Mouse (Mus musculus): ENCODE measurements around the gene Dennd2d. TPM values are rescaled to one million over a fixed set of nuclear protein-coding genes. Genes with fewer than 3 reads are reported as not detected.

The Dennd2d gene
- polyA plus RNA-seq, 1 experiment, result 4.9 TPM

DNA sequence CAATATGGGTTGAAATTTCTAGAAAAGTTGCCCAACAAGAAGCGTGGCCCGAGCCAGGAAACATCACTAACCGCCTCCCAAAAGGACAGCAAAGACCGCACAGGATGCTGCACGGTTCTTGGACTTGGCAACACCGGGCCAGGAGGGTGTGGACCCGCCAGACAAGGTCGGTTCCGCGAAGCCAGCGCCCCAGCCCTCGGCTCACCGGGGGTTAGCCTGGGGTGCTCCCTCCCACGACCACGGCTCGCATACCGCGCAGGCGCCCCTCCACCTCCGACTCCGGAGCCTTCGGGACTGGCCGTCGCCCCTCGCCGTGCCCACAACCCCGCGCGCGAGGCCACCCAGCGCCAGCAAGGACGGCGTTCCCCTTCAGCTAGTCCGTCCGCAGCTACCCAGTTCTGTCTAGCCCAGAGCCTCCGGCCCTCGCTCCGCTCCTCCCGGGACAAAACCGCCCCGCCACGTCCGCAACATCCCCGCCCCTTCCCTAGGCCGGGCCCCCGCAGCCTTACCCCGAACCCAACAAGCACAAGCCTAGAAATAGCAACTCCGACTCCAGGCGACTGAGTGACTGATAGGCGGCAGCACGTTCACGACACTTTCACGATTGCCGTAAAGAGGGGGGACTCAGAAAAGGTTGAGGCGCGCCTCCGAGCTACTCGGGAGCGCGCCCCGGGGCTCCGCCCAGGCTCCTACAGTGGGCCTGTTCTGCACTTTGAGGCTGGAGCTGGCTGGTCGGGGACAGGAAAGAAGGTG is 65.1 kb downstream of the Dennd2d start, which contains the start of the genes Dram2 and Cept1:
Dram2 (plus strand) TSS at position 628 of the 753 bp plus-strand sequence.
Cept1 (minus strand) TSS at position 632 of the 753 bp plus-strand sequence.
- peak within 1 kb of the TSS; percentile 76 for H3K4me3 ChIP-seq
- H3ac ChIP-seq (ENCODE audit: control insufficient read depth, insufficient read length), result peak within 1 kb of the TSS; percentile 64
- TF ChIP-seq POLR2A (IDR thresholded peaks at IDR 0.05; ENCODE audit: insufficient read length, low read depth) (peak; percentile 41), MYOD1 (IDR thresholded peaks at IDR 0.05; ENCODE audit: control insufficient read depth in 1 of 3, insufficient read length in 2 of 3, low read depth in 2 of 3) (no peak), SRF (IDR thresholded peaks at IDR 0.05; ENCODE audit: control insufficient read depth, insufficient read length, low read depth) (peak; percentile 19)
- no peaks in the 10 kb centered on the region for H3K27me3 ChIP-seq (ENCODE audit: control insufficient read depth, insufficient read depth, insufficient read length)
- H3K4me2 ChIP-seq (ENCODE audit: low read depth), result peak within 1 kb of the TSS; percentile 84
- H3K79me2 ChIP-seq (ENCODE audit: control insufficient read depth, insufficient read depth), result peaks cover 90% of the 10 kb centered on the region
- peaks cover 8% of the 10 kb centered on the region for H3K36me3 ChIP-seq (ENCODE audit: control insufficient read depth, insufficient read depth)

GRCm38 (mm10) chr3:106547924-106548539 is 65.8 kb downstream of the Dennd2d start:
- TF ChIP-seq POLR2AphosphoS2 (IDR thresholded peaks at IDR 0.05; ENCODE audit: insufficient read length, low read depth) (peak; percentile 67), POLR2A (IDR thresholded peaks at IDR 0.05; ENCODE audit: insufficient read length, low read depth) (peak; percentile 45), MAX (IDR thresholded peaks at IDR 0.05; ENCODE audit: low read depth) (no peak), MYOD1 (IDR thresholded peaks at IDR 0.05; ENCODE audit: control insufficient read depth in 1 of 3, insufficient read length in 2 of 3, low read depth in 2 of 3) (peak in 2 of 3 experiments; percentile 8 to 26), MYOG (IDR thresholded peaks at IDR 0.05; ENCODE audit: control insufficient read depth in 1 of 3, insufficient read depth in 1 of 3, insufficient read length in 2 of 3, low read depth in 2 of 3) (no peak)
- H3K79me2 ChIP-seq (ENCODE audit: control insufficient read depth, insufficient read depth), result peaks cover 89% of the 10 kb centered on the region
- peak overlapping the region; percentile 84 for H3K4me2 ChIP-seq (ENCODE audit: low read depth)
- H3K27me3 ChIP-seq (ENCODE audit: control insufficient read depth, insufficient read depth, insufficient read length), result no peaks in the 10 kb centered on the region
- H3ac ChIP-seq (ENCODE audit: control insufficient read depth, insufficient read length), result peak overlapping the region; percentile 64
- H3K36me3 ChIP-seq (ENCODE audit: control insufficient read depth, insufficient read depth), result peaks cover 15% of the 10 kb centered on the region
- peak overlapping the region; percentile 76 for H3K4me3 ChIP-seq

DNA sequence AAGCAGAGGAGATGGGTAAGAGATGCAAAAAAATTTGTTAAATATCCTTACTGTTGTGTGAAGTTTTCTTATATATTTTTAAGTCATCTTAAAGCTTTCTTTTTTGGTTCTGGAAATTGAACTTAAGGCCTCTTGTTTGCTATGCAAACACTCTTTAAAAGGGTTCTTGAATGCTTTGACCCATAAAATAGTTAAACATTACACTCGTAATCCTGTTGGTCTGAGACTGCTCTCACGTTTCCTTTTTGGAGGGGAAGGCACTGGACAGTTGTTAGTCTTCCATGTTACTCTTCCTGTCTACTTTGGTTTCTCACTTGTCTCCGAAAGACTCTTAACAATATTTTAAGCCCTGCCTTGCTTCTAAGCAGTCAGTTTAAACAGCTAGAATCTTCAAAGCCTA is 66.8 kb downstream of the Dennd2d start:
- H3K27me3 ChIP-seq (ENCODE audit: control insufficient read depth, insufficient read depth, insufficient read length), result no peaks in the 10 kb centered on the region
- H3ac ChIP-seq (ENCODE audit: control insufficient read depth, insufficient read length), result no peak overlapping the region
- peaks cover 20% of the 10 kb centered on the region for H3K36me3 ChIP-seq (ENCODE audit: control insufficient read depth, insufficient read depth)
- peaks cover 79% of the 10 kb centered on the region for H3K79me2 ChIP-seq (ENCODE audit: control insufficient read depth, insufficient read depth)
- peak overlapping the region; percentile 76 for H3K4me3 ChIP-seq
- TF ChIP-seq SRF (IDR thresholded peaks at IDR 0.05; ENCODE audit: control insufficient read depth, insufficient read length, low read depth) (no peak), POLR2A (IDR thresholded peaks at IDR 0.05; ENCODE audit: insufficient read length, low read depth) (no peak), MYOG (IDR thresholded peaks at IDR 0.05; ENCODE audit: control insufficient read depth in 1 of 3, insufficient read depth in 1 of 3, insufficient read length in 2 of 3, low read depth in 2 of 3) (peak in 1 of 3 experiments; percentile 4), E2F4 (IDR thresholded peaks at IDR 0.05; ENCODE audit: insufficient read depth) (no peak), TCF12 (IDR thresholded peaks at IDR 0.05; ENCODE audit: insufficient read depth, poor library complexity, severe bottlenecking) (no peak)
- H3K4me2 ChIP-seq (ENCODE audit: low read depth), result peak overlapping the region; percentile 84

Other genes with a start within 250 kb of the Dennd2d start
- gene Chil6, start 76.2 kb upstream of the Dennd2d start, polyA plus RNA-seq (2012; fragmentation: generic; extraction: Trizol), result not detected
- 47.3 TPM for gene Dram2, start 65.4 kb downstream of the Dennd2d start, polyA plus RNA-seq (2012; fragmentation: generic; extraction: Trizol)
- 18.9 TPM for gene Cept1, start 65.4 kb downstream of the Dennd2d start, polyA plus RNA-seq (2012; fragmentation: generic; extraction: Trizol)
- 9.7 TPM for gene Lrif1, start 202.6 kb downstream of the Dennd2d start, polyA plus RNA-seq (2012; fragmentation: generic; extraction: Trizol)